Mouse (Mus musculus): ENCODE results near the gene Gcnt4. TPM values are rescaled to one million over a fixed set of nuclear protein-coding genes. Genes with fewer than 3 reads are reported as not detected.

Gene Gcnt4
- total and polyA plus RNA-seq, 3 experiments = 0.11 TPM; not detected in 2

GRCm38 (mm10) chr13:96967822-96968221 lies 43.3 kb downstream of the Gcnt4 start:
- ATAC-seq (ENCODE audit: extremely low read depth, insufficient number of reproducible peaks, low FRiP score, poor library complexity, severe bottlenecking) = no peak
- TF ChIP-seq GATA2 (IDR thresholded peaks at IDR 0.05; ENCODE audit: borderline replicate concordance, low read depth, low read length) (no peak), POLR2AphosphoS5 (IDR thresholded peaks at IDR 0.05; ENCODE audit: insufficient replicate concordance, low read depth, low read length) (no peak), TAL1 (conservative IDR thresholded peaks at IDR 0.05; ENCODE audit: low read depth, low read length) (no peak), GATA1 (IDR thresholded peaks at IDR 0.05; ENCODE audit: borderline replicate concordance, low read length) (no peak), CTCF (IDR thresholded peaks at IDR 0.05; ENCODE audit: low read depth, low read length) (no peak)
- H3K27me3 ChIP-seq (ENCODE audit: insufficient read depth, low read length) = 0 out of 2 replicates have a peak, but pooled peaks cover 3% of the 10 kb centered on the region
- H3K4me1 ChIP-seq (ENCODE audit: insufficient read depth, low read depth, low read length) = peaks cover 26% of the 10 kb centered on the region
- no peak for DNase-seq (ENCODE audit: low spot score)
- no peak overlapping the region for H3K4me3 ChIP-seq (ENCODE audit: low read depth, low read length)
- no peaks in the 10 kb centered on the region for H3K9me3 ChIP-seq (replicated peaks)
- no peaks in the 10 kb centered on the region for H3K36me3 ChIP-seq (replicated peaks)

GRCm38 (mm10) chr13:96971076-96971475 lies 46.6 kb downstream of the Gcnt4 start:
- no peak for DNase-seq (ENCODE audit: low spot score)
- no peak for ATAC-seq (ENCODE audit: extremely low read depth, insufficient number of reproducible peaks, low FRiP score, poor library complexity, severe bottlenecking)
- Histone ChIP-seq H3K4me1 (ENCODE audit: insufficient read depth, low read depth, low read length) (peaks cover 31% of the 10 kb centered on the region), H3K4me3 (ENCODE audit: low read depth, low read length) (no peak overlapping the region), H3K9me3 (replicated peaks) (no peaks in the 10 kb centered on the region), H3K27me3 (ENCODE audit: insufficient read depth, low read length) (no peaks in the 10 kb centered on the region), H3K36me3 (replicated peaks) (no peaks in the 10 kb centered on the region)
- TF ChIP-seq GATA2 (IDR thresholded peaks at IDR 0.05; ENCODE audit: borderline replicate concordance, low read depth, low read length) = no peak
- no peak for TF ChIP-seq GATA1 (IDR thresholded peaks at IDR 0.05; ENCODE audit: borderline replicate concordance, low read length)
- no peak for TF ChIP-seq CTCF (IDR thresholded peaks at IDR 0.05; ENCODE audit: low read depth, low read length)
- no peak for TF ChIP-seq TAL1 (conservative IDR thresholded peaks at IDR 0.05; ENCODE audit: low read depth, low read length)
- TF ChIP-seq POLR2AphosphoS5 (IDR thresholded peaks at IDR 0.05; ENCODE audit: insufficient replicate concordance, low read depth, low read length) = no peak

GRCm38 (mm10) chr13:96971861-96972282 lies 47.4 kb downstream of the Gcnt4 start:
- peaks cover 26% of the 10 kb centered on the region for H3K4me1 ChIP-seq (ENCODE audit: insufficient read depth, low read depth, low read length)
- DNase-seq (ENCODE audit: low spot score) (peak; percentile 65), ATAC-seq (ENCODE audit: extremely low read depth, insufficient number of reproducible peaks, low FRiP score, poor library complexity, severe bottlenecking) (peak; percentile 83)
- TF ChIP-seq TAL1 (conservative IDR thresholded peaks at IDR 0.05; ENCODE audit: low read depth, low read length) (peak; percentile 51), GATA1 (IDR thresholded peaks at IDR 0.05; ENCODE audit: borderline replicate concordance, low read length) (no peak), CTCF (IDR thresholded peaks at IDR 0.05; ENCODE audit: low read depth, low read length) (no peak), GATA2 (IDR thresholded peaks at IDR 0.05; ENCODE audit: borderline replicate concordance, low read depth, low read length) (no peak)
- peak overlapping the region; percentile 56 for H3K4me3 ChIP-seq (ENCODE audit: low read depth, low read length)
- no peaks in the 10 kb centered on the region for H3K36me3 ChIP-seq (replicated peaks)
- H3K9me3 ChIP-seq (replicated peaks) = no peaks in the 10 kb centered on the region
- no peaks in the 10 kb centered on the region for H3K27me3 ChIP-seq (ENCODE audit: insufficient read depth, low read length)

- ATAC-seq (ENCODE audit: extremely low read depth, insufficient number of reproducible peaks, low FRiP score, poor library complexity, severe bottlenecking) (no peak), DNase-seq (ENCODE audit: low spot score) (no peak)
- TF ChIP-seq GATA2 (IDR thresholded peaks at IDR 0.05; ENCODE audit: borderline replicate concordance, low read depth, low read length) (no peak), POLR2AphosphoS5 (IDR thresholded peaks at IDR 0.05; ENCODE audit: insufficient replicate concordance, low read depth, low read length) (no peak), GATA1 (IDR thresholded peaks at IDR 0.05; ENCODE audit: borderline replicate concordance, low read length) (no peak), CTCF (IDR thresholded peaks at IDR 0.05; ENCODE audit: low read depth, low read length) (no peak), TAL1 (conservative IDR thresholded peaks at IDR 0.05; ENCODE audit: low read depth, low read length) (no peak)
- Histone ChIP-seq H3K27me3 (ENCODE audit: insufficient read depth, low read length) (no peaks in the 10 kb centered on the region), H3K9me3 (replicated peaks) (no peaks in the 10 kb centered on the region), H3K4me3 (ENCODE audit: low read depth, low read length) (no peak overlapping the region), H3K36me3 (replicated peaks) (no peaks in the 10 kb centered on the region), H3K4me1 (ENCODE audit: insufficient read depth, low read depth, low read length) (peaks cover 26% of the 10 kb centered on the region)
These were observed 48.8 kb downstream of the Gcnt4 start for GRCm38 (mm10) chr13:96973318-96973717.

GRCm38 (mm10) chr13:96976986-96977595 lies 52.6 kb downstream of the Gcnt4 start:
- ATAC-seq (ENCODE audit: extremely low read depth, insufficient number of reproducible peaks, low FRiP score, poor library complexity, severe bottlenecking) (no peak), DNase-seq (ENCODE audit: low spot score) (no peak)
- TF ChIP-seq POLR2AphosphoS5 (IDR thresholded peaks at IDR 0.05; ENCODE audit: insufficient replicate concordance, low read depth, low read length) (no peak), GATA1 (IDR thresholded peaks at IDR 0.05; ENCODE audit: borderline replicate concordance, low read length) (no peak), CTCF (IDR thresholded peaks at IDR 0.05; ENCODE audit: low read depth, low read length) (no peak), TAL1 (conservative IDR thresholded peaks at IDR 0.05; ENCODE audit: low read depth, low read length) (no peak), GATA2 (IDR thresholded peaks at IDR 0.05; ENCODE audit: borderline replicate concordance, low read depth, low read length) (no peak)
- Histone ChIP-seq H3K4me3 (ENCODE audit: low read depth, low read length) (no peak overlapping the region), H3K36me3 (replicated peaks) (no peaks in the 10 kb centered on the region), H3K4me1 (ENCODE audit: insufficient read depth, low read depth, low read length) (peaks cover 10% of the 10 kb centered on the region), H3K9me3 (replicated peaks) (no peaks in the 10 kb centered on the region), H3K27me3 (ENCODE audit: insufficient read depth, low read length) (no peaks in the 10 kb centered on the region)

- no peak for ATAC-seq (ENCODE audit: extremely low read depth, insufficient number of reproducible peaks, low FRiP score, poor library complexity, severe bottlenecking)
- Histone ChIP-seq H3K36me3 (replicated peaks) (no peaks in the 10 kb centered on the region), H3K27me3 (ENCODE audit: insufficient read depth, low read length) (peaks cover 10% of the 10 kb centered on the region), H3K4me3 (ENCODE audit: low read depth, low read length) (no peak overlapping the region), H3K4me1 (ENCODE audit: insufficient read depth, low read depth, low read length) (no peaks in the 10 kb centered on the region), H3K9me3 (replicated peaks) (no peaks in the 10 kb centered on the region)
- no peak for DNase-seq (ENCODE audit: low spot score)
- TF ChIP-seq GATA1 (IDR thresholded peaks at IDR 0.05; ENCODE audit: borderline replicate concordance, low read length) (no peak), POLR2AphosphoS5 (IDR thresholded peaks at IDR 0.05; ENCODE audit: insufficient replicate concordance, low read depth, low read length) (no peak), GATA2 (IDR thresholded peaks at IDR 0.05; ENCODE audit: borderline replicate concordance, low read depth, low read length) (no peak), TAL1 (conservative IDR thresholded peaks at IDR 0.05; ENCODE audit: low read depth, low read length) (no peak), CTCF (IDR thresholded peaks at IDR 0.05; ENCODE audit: low read depth, low read length) (no peak)
These were observed 56.1 kb downstream of the Gcnt4 start for GRCm38 (mm10) chr13:96980561-96980960.

Measured in G1E (cell line).